Mouse (Mus musculus) frontal cortex, adult (tissue): ENCODE measurements around the gene Nacc2.

ENCODE experiments used
- ATAC-seq: cut with Nextera tagmentation; 2 replicates; pipeline ENCODE4 v1.9.2; 2017; ENCODE audit warnings: mild to moderate bottlenecking, moderate library complexity, mixed read lengths; ENCODE audit not compliant: low TSS enrichment

Nacc2 gene

GRCm38 (mm10) chr2:26055747-26056102 is 67.3 kb downstream of the Nacc2 start:
- ATAC-seq: no peak

- peak; percentile 82; the same call in 1 of the 2 replicates for ATAC-seq
These were observed 67.8 kb downstream of the Nacc2 start for GRCm38 (mm10) chr2:26055046-26055746.

- ATAC-seq: no peak
These were observed 70.2 kb downstream of the Nacc2 start for GRCm38 (mm10) chr2:26052806-26053205.

- ATAC-seq: no peak
These were observed 74.2 kb downstream of the Nacc2 start for GRCm38 (mm10) chr2:26048816-26049215.

- ATAC-seq: no peak
These were observed 78.8 kb downstream of the Nacc2 start for GRCm38 (mm10) chr2:26044216-26044615.

- no peak for ATAC-seq
These were observed 80.4 kb downstream of the Nacc2 start for GRCm38 (mm10) chr2:26042603-26043002.

- ATAC-seq: no peak
These were observed 81.7 kb downstream of the Nacc2 start for GRCm38 (mm10) chr2:26041163-26041810.

GRCm38 (mm10) chr2:26039951-26040350 is 83.1 kb downstream of the Nacc2 start:
- ATAC-seq: peak; percentile 65; the same call in 1 of the 2 replicates

- no peak for ATAC-seq
These were observed 85.6 kb downstream of the Nacc2 start for GRCm38 (mm10) chr2:26037386-26037785.

- ATAC-seq: no peak
These were observed 88.5 kb downstream of the Nacc2 start for GRCm38 (mm10) chr2:26034344-26035050.

GRCm38 (mm10) chr2:26030288-26030687 is 92.7 kb downstream of the Nacc2 start:
- no peak for ATAC-seq

- no peak for ATAC-seq
These were observed 98.6 kb downstream of the Nacc2 start for GRCm38 (mm10) chr2:26024138-26025075.

GRCm38 (mm10) chr2:26022626-26023025 is 100.4 kb downstream of the Nacc2 start:
- no peak for ATAC-seq

- ATAC-seq: no peak
These were observed 100.8 kb downstream of the Nacc2 start for GRCm38 (mm10) chr2:26022258-26022565.

GRCm38 (mm10) chr2:26021561-26022257 is 101.3 kb downstream of the Nacc2 start, which contains the start of gene Ubac1:
Gene Ubac1, minus strand, starts transcription at chr2:26021747.
- peak; percentile 85 for ATAC-seq

- ATAC-seq: peak; percentile 47
These were observed 102.1 kb downstream of the Nacc2 start for GRCm38 (mm10) chr2:26020714-26021560.

GRCm38 (mm10) chr2:26019923-26020322 is 103.1 kb downstream of the Nacc2 start:
- no peak for ATAC-seq

GRCm38 (mm10) chr2:26017326-26017725 is 105.7 kb downstream of the Nacc2 start:
- no peak for ATAC-seq

- no peak for ATAC-seq
These were observed 109.3 kb downstream of the Nacc2 start for GRCm38 (mm10) chr2:26013674-26014073.

GRCm38 (mm10) chr2:26011420-26011819 is 111.6 kb downstream of the Nacc2 start:
- ATAC-seq: no peak
